Mouse (Mus musculus): Measurements from ENCODE around the gene Slc2a5. TPM values are rescaled to one million over a fixed set of nuclear protein-coding genes. Genes with fewer than 3 reads are reported as not detected.

Gene Slc2a5
- polyA plus RNA-seq (2017; shearing (Covaris generic)): not detected

DNA sequence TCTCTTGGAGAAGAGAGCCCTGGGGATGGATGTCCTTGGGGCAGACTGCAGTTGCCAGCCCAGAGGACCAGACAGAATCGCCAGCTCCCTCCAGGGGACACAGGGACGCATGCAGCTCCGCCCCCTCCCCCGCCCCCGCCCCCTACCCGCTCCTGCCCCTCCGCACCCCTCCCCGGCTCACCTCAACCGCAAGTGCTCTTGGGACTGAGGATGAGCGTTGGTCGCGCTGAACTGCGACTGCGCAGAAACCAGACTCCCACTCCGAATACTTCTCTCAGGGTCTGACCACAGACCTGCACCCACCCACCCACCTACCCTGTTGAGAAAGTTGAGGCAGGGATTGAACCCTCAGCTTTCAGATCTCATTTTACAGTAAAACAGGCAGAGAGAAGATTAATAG lies at the start of gene Slc2a5:
Gene Slc2a5 (plus strand): TSS at position 229 of the 400 bp plus-strand sequence.

GRCm38 (mm10) chr4:150087161-150087889 lies 31.8 kb upstream of the Slc2a5 start, which contains the start of gene Gpr157:
Gene Gpr157 (plus strand): TSS chr4:150087365.

Other genes with a start within 250 kb of the Slc2a5 start
- gene Spsb1, start 164.2 kb upstream of the Slc2a5 start, polyA plus RNA-seq (2017; shearing (Covaris generic)): 34.3 TPM
- gene H6pd, start 110.3 kb upstream of the Slc2a5 start, polyA plus RNA-seq (2017; shearing (Covaris generic)): 8.5 TPM
- 0.37 TPM for gene Gpr157, start 31.9 kb upstream of the Slc2a5 start, polyA plus RNA-seq (2017; shearing (Covaris generic))
- not detected for gene Slc2a7, start 29.7 kb downstream of the Slc2a5 start, polyA plus RNA-seq (2017; shearing (Covaris generic))
- gene Car6, start 82.0 kb downstream of the Slc2a5 start, polyA plus RNA-seq (2017; shearing (Covaris generic)): not detected
- 995 TPM for gene Eno1, start 117.4 kb downstream of the Slc2a5 start, polyA plus RNA-seq (2017; shearing (Covaris generic))
- gene Rere, start 162.4 kb downstream of the Slc2a5 start, polyA plus RNA-seq (2017; shearing (Covaris generic)): 27.1 TPM